Mouse (Mus musculus) kidney, adult 11 months (tissue): ENCODE measurements around the gene Patj.
"Not testable (repeated sequence)": the region's sequence is repeated elsewhere in the genome, so short reads cannot be mapped to it uniquely, and the experiment has no call there.

Experiments used
- DNase-seq: peaks from one replicate; pipeline ENCODE4 v3.0.0; 2022

Patj gene

DNA sequence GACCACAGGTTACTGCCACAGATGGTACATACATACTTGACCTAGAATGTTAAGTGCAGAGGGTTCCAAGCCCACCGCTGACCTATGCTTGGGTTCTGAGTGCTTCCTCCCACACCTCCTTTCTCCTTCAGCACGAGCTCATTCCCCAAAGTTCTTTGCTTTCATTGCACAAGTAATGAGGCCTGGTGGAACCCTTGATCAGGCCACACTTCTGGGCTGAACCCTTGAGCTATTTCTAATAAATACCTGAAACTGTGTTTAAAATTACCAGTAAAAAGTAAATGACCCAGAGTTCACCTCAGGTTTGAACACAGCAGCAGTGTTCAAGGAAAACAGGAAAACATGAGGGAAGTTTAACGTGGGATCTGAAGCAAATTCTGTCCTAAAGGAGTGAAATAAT, 271.4 kb downstream of the Patj start:
- DNase-seq = no peak

DNA sequence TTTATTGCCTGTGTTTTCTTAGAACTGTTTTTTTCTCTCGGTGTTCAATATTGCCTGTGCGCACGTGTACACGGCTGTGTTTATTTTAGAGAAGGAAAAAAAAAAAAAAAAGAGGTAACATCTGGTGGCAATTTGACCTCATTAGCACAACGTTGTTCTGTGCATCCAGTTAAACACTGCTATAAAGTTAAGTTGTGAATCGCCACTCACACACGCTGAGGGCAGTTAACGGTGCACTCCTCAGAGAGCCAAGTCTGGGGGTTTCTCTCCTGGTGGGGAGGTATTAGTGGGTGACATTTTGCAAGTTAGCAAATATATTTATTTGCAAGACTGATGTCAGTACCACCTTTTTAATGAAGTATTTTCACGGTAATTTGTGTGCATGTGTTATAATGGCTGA, 281.9 kb downstream of the Patj start:
- no peak for DNase-seq

- no peak for DNase-seq
Measured at GRCm38 (mm10) chr4:98686678-98687267, 291.2 kb downstream of the Patj start.

DNA sequence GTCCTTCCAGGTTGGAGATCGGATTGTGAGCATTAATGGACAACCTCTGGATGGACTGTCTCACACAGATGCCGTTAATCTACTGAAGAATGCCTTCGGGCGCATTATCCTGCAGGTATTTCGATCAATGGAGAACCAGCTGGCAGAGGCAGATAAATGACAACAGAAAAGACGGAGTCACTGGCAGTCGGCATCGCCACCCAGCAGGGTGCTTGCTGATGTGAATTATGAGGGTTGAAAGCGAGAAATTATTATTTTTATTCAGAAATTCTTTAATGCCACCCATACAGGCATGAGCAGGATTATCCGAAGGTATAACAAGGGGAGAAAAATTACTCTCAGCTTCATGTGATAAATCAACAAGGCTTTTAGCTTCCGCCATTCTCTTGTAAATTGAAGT, 292.5 kb downstream of the Patj start:
- DNase-seq = no peak

GRCm38 (mm10) chr4:98688520-98688919, 292.9 kb downstream of the Patj start:
- no peak for DNase-seq

GRCm38 (mm10) chr4:98689988-98690387, 294.4 kb downstream of the Patj start:
- DNase-seq = no peak

GRCm38 (mm10) chr4:98693465-98694185, 298.0 kb downstream of the Patj start:
- peak; percentile 23 for DNase-seq

- no peak for DNase-seq
Measured at GRCm38 (mm10) chr4:98697932-98698331, 302.3 kb downstream of the Patj start.

DNA sequence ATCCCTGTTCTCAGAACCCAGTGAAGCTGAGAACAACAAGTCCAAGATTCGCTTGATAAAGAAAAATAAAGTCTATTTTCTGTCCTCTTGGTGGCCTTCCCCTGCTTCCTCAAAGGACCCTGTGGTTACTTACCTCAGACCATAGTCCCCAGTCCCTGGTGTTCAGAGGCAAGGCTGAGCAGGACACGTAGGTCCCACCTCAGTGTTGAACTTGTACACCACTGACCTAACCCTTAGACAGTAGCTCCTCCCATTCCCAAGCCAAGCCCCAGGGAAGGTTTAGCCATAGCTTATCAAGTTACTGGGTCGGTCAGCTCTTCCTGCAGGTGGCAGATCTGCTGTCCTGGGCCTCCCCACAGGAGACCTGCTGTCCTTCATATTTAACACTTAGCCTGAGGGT, 303.3 kb downstream of the Patj start:
- DNase-seq = no peak

DNA sequence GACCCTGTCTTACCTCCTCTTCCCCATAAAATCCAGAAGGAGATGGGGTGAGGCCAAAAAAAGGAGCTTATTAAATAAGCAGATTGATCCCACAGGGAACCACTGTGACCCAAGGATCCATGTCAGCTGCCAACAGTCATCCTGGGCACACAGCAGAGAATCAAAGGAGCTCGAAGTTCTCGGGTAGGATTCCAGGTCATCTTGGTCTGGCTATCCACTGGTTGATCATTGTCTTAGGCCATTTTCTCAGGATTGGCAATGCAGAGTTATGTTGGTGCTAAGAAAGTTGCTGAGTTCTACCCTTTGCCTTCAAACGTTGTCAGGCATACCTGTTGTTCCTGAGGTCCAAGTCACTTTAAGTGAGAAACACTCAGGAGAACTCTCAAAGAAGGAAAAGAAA, 304.6 kb downstream of the Patj start:
- peak; percentile 34 for DNase-seq

- peak; percentile 40 for DNase-seq
Measured at GRCm38 (mm10) chr4:98702201-98702894, 306.8 kb downstream of the Patj start.

DNA sequence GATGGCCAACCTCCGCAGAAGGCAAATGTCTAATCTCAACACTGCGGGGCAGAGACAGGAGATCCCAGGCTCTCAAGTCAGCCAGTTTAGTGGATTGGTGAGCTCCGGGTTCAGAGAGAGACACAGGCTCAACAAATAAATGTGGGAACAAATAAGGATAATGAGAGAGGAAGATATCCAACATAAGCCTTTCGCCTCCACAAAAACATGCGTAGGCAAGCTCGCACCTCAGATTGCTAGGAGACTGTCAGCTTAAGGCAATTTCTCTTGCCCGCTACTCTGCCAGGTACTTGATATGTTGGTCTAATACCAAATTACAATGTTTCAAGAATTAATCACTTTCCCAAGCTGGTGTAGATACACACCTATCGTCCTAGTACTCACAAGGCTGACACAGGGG, 315.3 kb downstream of the Patj start:
- DNase-seq = no peak

GRCm38 (mm10) chr4:98717735-98718546, 322.4 kb downstream of the Patj start:
- DNase-seq = no peak

DNA sequence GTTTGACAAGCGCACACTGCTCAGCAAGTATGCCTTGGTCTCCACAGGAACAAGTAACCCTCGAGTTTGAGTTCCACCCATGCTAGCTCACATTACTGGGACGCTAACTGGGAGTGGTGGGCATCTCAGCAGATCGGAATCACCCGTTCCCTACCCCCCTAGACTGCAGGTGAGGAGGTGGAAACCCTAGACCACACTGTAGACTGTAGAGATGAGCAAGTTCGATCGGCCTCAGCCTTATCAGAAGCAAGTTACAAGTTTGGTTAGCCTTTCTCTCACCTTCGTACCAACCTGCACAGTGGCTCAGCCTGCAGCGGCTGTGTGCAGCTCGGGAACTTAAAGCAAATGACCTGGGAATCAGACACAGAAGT, 322.9 kb downstream of the Patj start:
- no peak for DNase-seq

- peak; percentile 40 for DNase-seq
Measured at GRCm38 (mm10) chr4:98722454-98722853, 326.9 kb downstream of the Patj start.

DNA sequence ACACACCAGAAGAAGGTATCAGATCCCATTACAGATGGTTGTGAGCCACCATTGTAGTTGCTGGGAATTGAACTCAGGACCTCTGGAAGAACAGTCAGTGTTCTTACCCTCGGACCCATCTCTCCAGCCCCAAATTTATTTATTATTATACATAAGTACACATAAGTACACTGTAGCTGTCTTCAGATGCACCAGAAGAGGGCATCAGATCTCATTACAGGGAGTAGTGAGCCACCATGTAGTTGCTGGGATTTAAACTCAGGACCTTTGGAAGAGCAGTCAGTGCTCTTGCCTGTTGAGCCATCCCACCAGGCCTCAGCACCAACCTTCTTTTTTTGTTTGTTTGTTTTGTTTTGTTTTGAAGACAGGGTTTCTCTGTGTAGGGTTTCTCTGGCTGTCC, 329.1 kb downstream of the Patj start:
- DNase-seq = not testable (repeated sequence)

DNA sequence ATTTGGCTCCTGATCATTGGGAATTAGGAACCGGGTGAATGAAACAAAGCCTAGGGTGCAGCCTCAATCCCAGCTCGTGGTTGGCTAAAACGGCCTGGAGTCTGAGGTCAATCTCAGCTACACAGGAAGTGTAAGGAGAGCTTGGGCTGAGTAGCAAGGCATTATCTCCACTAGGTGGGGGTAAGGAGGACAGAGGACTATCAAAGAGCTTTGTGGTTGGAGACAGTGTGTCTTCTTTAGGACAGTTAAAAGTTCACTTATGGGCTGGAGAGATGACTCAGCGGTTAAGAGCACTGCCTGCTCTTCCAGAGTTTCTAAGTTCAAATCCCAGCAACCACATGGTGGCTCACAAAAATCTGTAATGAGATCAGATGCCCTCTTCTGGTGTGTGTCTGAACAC, 329.9 kb downstream of the Patj start:
- DNase-seq = no peak

DNA sequence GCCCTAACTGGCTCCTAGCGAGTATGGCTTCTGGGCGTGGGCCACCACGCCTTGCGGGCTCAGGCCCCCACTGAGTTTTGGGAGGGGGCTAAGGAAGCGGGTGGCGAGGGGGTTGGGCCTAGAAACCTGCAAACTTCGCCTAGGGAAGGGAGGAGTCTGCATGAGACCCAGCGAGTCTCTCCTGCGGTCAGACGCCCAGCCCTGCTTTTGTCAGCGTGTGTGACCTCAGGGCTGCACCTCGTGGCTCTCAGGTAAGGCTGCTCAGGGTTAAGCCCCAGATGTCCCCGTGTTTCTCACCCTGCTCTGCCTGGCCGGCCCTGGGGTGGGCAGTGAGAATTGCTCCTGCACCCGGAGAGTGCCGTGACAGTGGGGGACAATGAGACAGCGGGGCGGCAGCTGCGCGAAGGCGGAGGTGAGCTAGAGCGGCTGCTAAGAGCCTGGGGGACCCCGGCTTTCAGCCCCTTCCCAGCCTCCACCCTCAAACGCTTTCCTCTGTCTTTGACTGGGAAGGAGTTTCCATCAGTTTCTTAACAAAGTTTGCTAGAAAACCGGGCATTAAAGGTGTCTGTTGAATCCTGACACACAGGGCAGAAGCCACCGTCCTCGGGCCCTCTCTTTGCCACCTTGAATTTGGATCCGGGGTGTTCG, 331.1 kb downstream of the Patj start, which contains the start of gene L1td1:
Gene L1td1, plus strand, starts transcription at position 145 of the 648 bp plus-strand sequence.
- no peak for DNase-seq

DNA sequence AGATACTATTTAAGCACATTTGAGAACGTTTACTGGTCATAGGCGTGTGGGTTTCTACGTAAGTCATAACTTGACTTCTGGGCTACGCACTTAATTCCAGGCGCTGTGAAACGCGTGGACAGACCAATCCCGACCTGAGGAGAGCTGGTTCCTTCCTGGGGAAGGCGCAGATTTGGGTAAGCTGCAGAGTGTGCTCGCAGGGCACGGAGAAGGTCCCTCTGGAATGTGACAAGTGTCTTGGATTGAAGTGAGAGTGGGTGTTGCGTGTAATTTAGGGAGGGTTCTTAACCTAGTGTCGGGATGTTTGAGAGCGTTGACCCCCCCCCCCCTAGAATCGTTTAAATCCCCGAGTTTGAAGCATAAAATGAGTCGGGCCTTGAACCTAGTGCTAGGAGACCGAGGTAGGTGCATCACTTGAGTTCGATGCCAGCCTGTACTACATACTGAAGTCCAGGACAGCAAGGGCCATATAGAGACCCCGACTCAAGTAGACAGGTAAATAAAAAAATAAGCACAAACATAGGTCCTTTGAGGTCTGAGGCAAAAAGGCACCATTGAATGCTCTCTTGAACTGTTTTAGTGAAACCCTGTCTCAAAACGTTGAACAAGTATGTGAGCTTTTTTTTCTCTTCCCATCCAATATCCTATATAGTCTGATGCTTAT, 331.8 kb downstream of the Patj start:
- no peak for DNase-seq

DNA sequence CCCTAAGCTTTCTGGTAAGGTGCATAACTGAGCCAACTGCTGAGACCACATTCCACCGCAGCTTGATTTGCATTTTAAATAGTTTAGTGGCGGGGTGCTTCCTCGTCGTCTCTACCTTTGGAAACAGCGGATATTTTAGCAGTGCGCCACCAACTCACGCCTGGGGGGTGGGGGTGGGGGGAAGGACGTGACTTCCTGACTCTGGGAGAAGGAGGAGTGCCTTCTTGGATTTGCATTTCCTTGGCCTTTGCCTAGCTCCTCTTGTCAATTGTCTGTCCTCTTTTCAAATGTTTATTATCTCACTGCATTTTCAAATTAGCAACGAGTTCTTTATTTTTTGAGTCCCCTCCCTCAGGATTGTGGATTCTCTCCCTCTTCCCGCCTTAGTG, 332.4 kb downstream of the Patj start:
- DNase-seq = no peak

DNA sequence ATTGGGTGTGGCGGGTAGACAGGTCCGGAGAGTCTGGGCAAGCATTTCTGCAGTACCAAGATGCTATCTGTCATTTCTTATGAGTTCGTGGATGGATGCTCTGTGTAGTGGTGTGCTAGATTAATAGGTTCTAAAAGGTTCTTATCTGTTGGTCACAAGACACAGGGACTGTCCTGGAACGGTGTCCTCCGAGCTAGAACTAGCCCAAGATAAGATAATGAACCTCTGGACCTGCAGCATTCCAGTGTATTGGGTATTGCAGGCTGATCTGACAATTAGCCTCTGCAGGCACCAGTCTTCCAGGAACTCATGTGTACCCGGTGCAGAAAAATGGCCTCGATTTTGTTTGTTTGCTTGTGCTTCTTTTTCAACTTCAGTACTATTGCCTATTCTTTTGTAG, 333.1 kb downstream of the Patj start:
- no peak for DNase-seq

DNA sequence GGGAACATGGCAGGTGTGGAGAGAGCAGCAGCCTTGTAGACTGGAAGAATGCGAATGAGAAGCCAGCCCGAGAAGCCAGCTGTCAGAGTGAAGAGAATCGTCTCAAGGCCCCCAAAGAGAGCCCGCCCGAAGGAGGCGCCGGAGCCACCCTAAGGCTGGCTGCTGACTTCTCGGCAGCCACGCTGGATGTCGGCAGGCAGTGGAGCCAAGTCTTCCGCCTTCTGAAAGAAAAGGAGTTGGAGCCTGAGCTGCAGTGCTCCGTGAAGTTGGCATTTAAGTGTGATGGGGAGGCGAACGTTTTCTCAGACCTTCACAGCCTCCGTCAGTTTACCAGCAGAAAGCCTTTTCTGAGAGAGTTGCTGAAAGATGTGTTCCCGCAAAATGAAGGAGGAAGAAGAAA, 338.1 kb downstream of the Patj start:
- DNase-seq = no peak
